Mouse (Mus musculus): ENCODE measurements around the gene Olfr847.

DNA sequence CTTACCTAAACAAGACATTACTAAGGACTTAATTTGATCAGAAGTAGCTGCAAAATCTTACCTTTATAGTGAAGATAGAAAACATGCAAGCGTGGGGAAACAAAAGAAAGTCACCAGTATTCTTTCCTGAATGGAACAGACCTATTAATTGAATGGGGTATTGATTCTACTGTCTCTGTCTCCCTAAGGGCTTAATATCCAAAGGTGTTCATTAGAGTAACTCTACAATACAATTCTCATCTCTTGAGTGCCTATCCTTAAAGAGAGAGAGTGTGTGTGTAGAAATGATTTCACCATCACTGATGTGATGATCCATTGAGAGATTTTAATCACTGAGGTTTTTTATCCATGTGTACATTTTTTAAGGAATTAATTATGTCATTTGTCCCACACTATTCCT is 14.6 kb downstream of the Olfr847 start, which contains the start of gene Olfr846:
- no peak for TF ChIP-seq SRF (IDR thresholded peaks at IDR 0.05; ENCODE audit: control insufficient read depth, insufficient read length, low read depth)
- TF ChIP-seq POLR2A (IDR thresholded peaks at IDR 0.05; ENCODE audit: insufficient read length, low read depth) = no peak
- no peak for TF ChIP-seq POLR2AphosphoS2 (IDR thresholded peaks at IDR 0.05; ENCODE audit: insufficient read length, low read depth)
- TF ChIP-seq TCF12 (IDR thresholded peaks at IDR 0.05; ENCODE audit: insufficient read depth, poor library complexity, severe bottlenecking) = no peak
- TF ChIP-seq E2F4 (IDR thresholded peaks at IDR 0.05; ENCODE audit: insufficient read depth) = no peak
- no peak for TF ChIP-seq MAX (IDR thresholded peaks at IDR 0.05; ENCODE audit: low read depth)
- no peak for TF ChIP-seq MYOG (IDR thresholded peaks at IDR 0.05; ENCODE audit: control insufficient read depth in 1 of 3, insufficient read depth in 1 of 3, insufficient read length in 2 of 3, low read depth in 2 of 3)

All from myocyte (in vitro differentiated cells).